15 mouse cellular contexts compared by ENCODE assay signal in the genomic region with DNA sequence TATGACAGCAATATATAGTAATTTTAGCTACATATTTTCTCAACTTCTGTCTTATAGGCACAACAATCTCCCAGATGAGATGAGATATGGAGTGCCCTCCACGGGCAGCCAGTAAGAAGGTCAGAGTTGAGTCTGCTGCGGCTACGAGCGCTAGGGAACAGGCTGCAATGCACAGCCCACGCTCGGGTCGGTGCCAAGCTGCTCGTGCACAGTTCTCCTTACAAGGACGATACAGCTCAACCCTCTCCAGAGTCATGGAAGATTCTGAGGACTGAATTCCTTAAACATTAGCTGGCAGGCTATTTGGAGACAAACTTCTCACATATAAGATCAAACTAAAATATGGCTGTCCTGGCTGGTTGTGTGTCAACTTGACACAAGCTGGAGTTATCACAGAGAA. TPM values are rescaled to one million over a fixed set of nuclear protein-coding genes. Genes with fewer than 3 reads are reported as not detected.
A peak's percentile ranks its signal among the peaks of the same experiment; 100 is the strongest.
DNase-seq lines count a peak whose midpoint lies in the region; ATAC-seq and TF ChIP-seq lines count a peak whose summit lies in the region.
"Had no signal": no experiment of that assay in that cellular context is flagged by ENCODE, and none has a peak within 500 bp of the region (broad histone marks: within the 10 kb centered on the region; RNA-seq: fewer than 3 reads in every experiment).

No protein-coding gene starts in this region.

- no peak for DNase-seq in kidney, postnatal 10 days
- no peak for DNase-seq in Patski (ENCODE audit: low read depth, low spot score)
- peak; percentile 18 to 44 for DNase-seq in heart, postnatal 10 days
- no peak for DNase-seq in hindbrain, postnatal 0 days (ENCODE audit: low spot score)
- DNase-seq: cerebellum, adult 9-11 months; kidney, postnatal 25 days; lung, embryonic 14.5 days had no signal

- H3K27ac ChIP-seq in kidney, embryonic 16.5 days (ENCODE audit: low read length) = no peak overlapping the region
- no peak overlapping the region for H3K27ac ChIP-seq in hindbrain, postnatal 0 days
- H3K27ac ChIP-seq: limb, embryonic 15.5 days had no signal

- no peak overlapping the region for H3K4me2 ChIP-seq in kidney, embryonic 16.5 days (replicated peaks; ENCODE audit: low read depth, low read length)
- no peak overlapping the region for H3K4me2 ChIP-seq in hindbrain, postnatal 0 days (ENCODE audit: low read depth, low read length)
- H3K4me2 ChIP-seq: limb, embryonic 15.5 days; lung, embryonic 14.5 days; midbrain, embryonic 11.5 days had no signal

- in situ Hi-C loops in Patski (cut with MboI; ENCODE audit: low pct_unique_long_range_greater_than_20kb) = no loop called here

- H3K79me3 ChIP-seq in C2C12 (ENCODE audit: low read depth) = no peaks in the 10 kb centered on the region

- no peaks in the 10 kb centered on the region for H3K9me3 ChIP-seq in kidney, embryonic 16.5 days (ENCODE audit: low read length)
- no peaks in the 10 kb centered on the region for H3K9me3 ChIP-seq in hindbrain, postnatal 0 days (ENCODE audit: low read length)
- H3K9me3 ChIP-seq: limb, embryonic 15.5 days had no signal

- peaks cover 48% of the 10 kb centered on the region for H3K36me3 ChIP-seq in kidney, embryonic 16.5 days (ENCODE audit: insufficient read depth, low read length)
- peaks cover 52% of the 10 kb centered on the region for H3K36me3 ChIP-seq in C2C12 (ENCODE audit: control insufficient read depth, insufficient read depth)
- peaks cover 16% of the 10 kb centered on the region; the same call in 1 of the 2 replicates for H3K36me3 ChIP-seq in hindbrain, postnatal 0 days (ENCODE audit: insufficient read depth, low read length)

- no peak overlapping the region for H3K4me3 ChIP-seq in kidney, embryonic 16.5 days (ENCODE audit: low read length)
- H3K4me3 ChIP-seq in C2C12 (ENCODE audit: insufficient read depth, poor library complexity, severe bottlenecking) = no peak overlapping the region
- H3K4me3 ChIP-seq in hindbrain, postnatal 0 days (ENCODE audit: low read length) = no peak overlapping the region
- H3K4me3 ChIP-seq: erythroblast, embryonic 14.5 days; limb, embryonic 15.5 days had no signal

- no peaks in the 10 kb centered on the region for H3K4me1 ChIP-seq in kidney, embryonic 16.5 days (ENCODE audit: insufficient read depth, low read length)
- H3K4me1 ChIP-seq in hindbrain, postnatal 0 days (ENCODE audit: insufficient read depth, low read length) = no peaks in the 10 kb centered on the region

- H3K9ac ChIP-seq in kidney, embryonic 16.5 days (replicated peaks; ENCODE audit: low read length) = no peak overlapping the region
- no peak overlapping the region for H3K9ac ChIP-seq in hindbrain, postnatal 0 days (replicated peaks; ENCODE audit: low read length)
- H3K9ac ChIP-seq: limb, embryonic 15.5 days; lung, embryonic 14.5 days had no signal

- POLR2A ChIA-PET in Patski (lab: Charles Lee) = no interaction called here

- TF ChIP-seq CTCF in C2C12 (IDR thresholded peaks at IDR 0.05; ENCODE audit: control insufficient read depth, insufficient read depth, insufficient read length) = no peak
- no peak for TF ChIP-seq CTCF in Patski (IDR thresholded peaks at IDR 0.05)
- no peak for TF ChIP-seq CTCF in hindbrain, postnatal 0 days (IDR thresholded peaks at IDR 0.05; ENCODE audit: low read depth)

- ATAC-seq in kidney, embryonic 16.5 days (ENCODE audit: low FRiP score, low TSS enrichment) = 0 out of 2 replicates have a peak, but pooled peaks have one; percentile 47
- peak; percentile 31 for ATAC-seq in Patski
- no peak for ATAC-seq in hindbrain, postnatal 0 days
- ATAC-seq in granulocyte monocyte progenitor cell, adult 5-6 weeks (replicated peaks; ENCODE audit: poor library complexity, severe bottlenecking) = no peak
- ATAC-seq: hindbrain, embryonic 16.5 days had no signal

- intact Hi-C loops in heart, postnatal 10 days (cut with DNase I) = no loop called here

- peak overlapping the region; percentile 3 for H3ac ChIP-seq in C2C12 (ENCODE audit: control insufficient read depth, insufficient read length, low read depth)

- H3K79me2 ChIP-seq in C2C12 (ENCODE audit: control insufficient read depth, insufficient read depth) = no peaks in the 10 kb centered on the region

- 83% methylated on average over 9 of the region's 9 CpGs for WGBS in kidney, embryonic 16.5 days
- 86% methylated on average over 9 of the region's 9 CpGs for WGBS in hindbrain, postnatal 0 days

- CTCF ChIA-PET in Patski (lab: Charles Lee) = interaction anchor here (1.3 to 1.4 kb wide), 2 partner anchors 11 to 22 kb away, joined by 4 read pairs; no protein-coding TSS in a partner anchor

- no peaks in the 10 kb centered on the region for H3K27me3 ChIP-seq in kidney, embryonic 16.5 days (ENCODE audit: insufficient read depth, low read length)
- H3K27me3 ChIP-seq in C2C12 (ENCODE audit: control insufficient read depth, insufficient read depth, insufficient read length) = no peaks in the 10 kb centered on the region
- H3K27me3 ChIP-seq in Patski = no peaks in the 10 kb centered on the region
- no peaks in the 10 kb centered on the region for H3K27me3 ChIP-seq in hindbrain, postnatal 0 days (ENCODE audit: insufficient read depth, low read length)
- H3K27me3 ChIP-seq: limb, embryonic 15.5 days had no signal

TF ChIP-seq in C2C12, 6 proteins besides CTCF, POLR2A, EP300 and RAD21:
- no peak for TF ChIP-seq CEBPB (IDR thresholded peaks at IDR 0.05; ENCODE audit: low read depth)
- no peak for TF ChIP-seq MAX (IDR thresholded peaks at IDR 0.05)
- TF ChIP-seq FOSL1 (IDR thresholded peaks at IDR 0.05; ENCODE audit: insufficient read depth, low read length, poor library complexity, severe bottlenecking) = no peak
- no peak for TF ChIP-seq USF1 (IDR thresholded peaks at IDR 0.05; ENCODE audit: low read depth)
- no peak for TF ChIP-seq MYOG (IDR thresholded peaks at IDR 0.05; ENCODE audit: control insufficient read depth, extremely low read depth, insufficient read length)
- no peak for TF ChIP-seq MYOD1 (IDR thresholded peaks at IDR 0.05; ENCODE audit: control insufficient read depth, insufficient read length, low read depth)
TF ChIP-seq in C2C12: peak in this region for 0.

RNA-seq across cellular contexts. Expression of a gene that starts 17.9 kb away (rescaled TPM):
- 0.05 and 0.06 TPM in 2 replicates for polyA plus RNA-seq in kidney, embryonic 16.5 days (2015; fragmentation: Nextera tagmentation; extraction: Ambion mirVana)
- polyA plus RNA-seq in C2C12 (2012; fragmentation: generic; extraction: Trizol) (not detected), Patski (2021) (0.06 TPM)
- under 1 TPM; 0.43 to 0.67 TPM for total RNA-seq in heart, postnatal 10 days (2021)
- total RNA-seq in hindbrain, postnatal 0 days (2014; rRNA removed) = not detected in 2 replicates
- 0.04 and 0.08 TPM in 2 replicates for polyA plus RNA-seq in hindbrain, postnatal 0 days (2015; fragmentation: Nextera tagmentation; extraction: Ambion mirVana)
- total RNA-seq in granulocyte monocyte progenitor cell, adult 5-6 weeks (2014; fragmentation: Nextera tagmentation) = not detected in 2 replicates
- total RNA-seq in granulocyte monocyte progenitor cell, adult 5-6 weeks (2017) = not detected in 2 replicates
- polyA plus RNA-seq: erythroblast, embryonic 14.5 days; lung, embryonic 14.5 days had no signal

RNA-seq across cellular contexts. Expression of a gene that starts 36.0 kb away (rescaled TPM):
- polyA plus RNA-seq in kidney, embryonic 16.5 days (2015; fragmentation: Nextera tagmentation; extraction: Ambion mirVana) = 136 and 141 TPM in 2 replicates
- polyA plus RNA-seq in C2C12 (2012; fragmentation: generic; extraction: Trizol) (29.8 TPM), Patski (2021) (198 TPM)
- 10 to 100 TPM; 76.8 to 81.6 TPM for total RNA-seq in heart, postnatal 10 days (2021)
- total RNA-seq in hindbrain, postnatal 0 days (2014; rRNA removed) = 130 and 134 TPM in 2 replicates
- 38.7 and 39.9 TPM in 2 replicates for polyA plus RNA-seq in hindbrain, postnatal 0 days (2015; fragmentation: Nextera tagmentation; extraction: Ambion mirVana)
- 12.0 and 26.3 TPM in 2 replicates for total RNA-seq in granulocyte monocyte progenitor cell, adult 5-6 weeks (2014; fragmentation: Nextera tagmentation)
- total RNA-seq in granulocyte monocyte progenitor cell, adult 5-6 weeks (2017) = 17.9 and 19.2 TPM in 2 replicates

RNA-seq across cellular contexts. Expression of a gene that starts 57.8 kb away (rescaled TPM):
- polyA plus RNA-seq in kidney, embryonic 16.5 days (2015; fragmentation: Nextera tagmentation; extraction: Ambion mirVana) = not detected in 2 replicates
- polyA plus RNA-seq in C2C12 (2012; fragmentation: generic; extraction: Trizol) (not detected), Patski (2021) (not detected)
- total RNA-seq in heart, postnatal 10 days (2021) = not detected
- total RNA-seq in hindbrain, postnatal 0 days (2014; rRNA removed) = not detected in 2 replicates
- not detected in 2 replicates for polyA plus RNA-seq in hindbrain, postnatal 0 days (2015; fragmentation: Nextera tagmentation; extraction: Ambion mirVana)
- not detected in 2 replicates for total RNA-seq in granulocyte monocyte progenitor cell, adult 5-6 weeks (2014; fragmentation: Nextera tagmentation)
- not detected in 2 replicates for total RNA-seq in granulocyte monocyte progenitor cell, adult 5-6 weeks (2017)
- total RNA-seq: gastrocnemius, postnatal 4 days had no signal
- polyA plus RNA-seq: erythroblast, embryonic 14.5 days; hindbrain, embryonic 16.5 days; limb, embryonic 15.5 days; lung, embryonic 14.5 days; midbrain, embryonic 11.5 days had no signal

Comparison
In these comparisons a context has a peak if more than half of its experiments do, and no peak if none do; other contexts are left out.
1. ATAC-seq: peak in kidney, embryonic 16.5 days (single experiment) and Patski (single experiment); none in hindbrain, postnatal 0 days (single experiment) and granulocyte monocyte progenitor cell, adult 5-6 weeks (single experiment).
2. DNase-seq: peak in heart, postnatal 10 days (2 of 2); none in kidney, postnatal 10 days (single experiment), Patski (single experiment) and hindbrain, postnatal 0 days (single experiment).